ENCODE assay signal across 22 mouse cellular contexts in genomic region chr7:122406625-122407024, GRCm38 (mm10).
A peak's percentile ranks its signal among the peaks of the same experiment; 100 is the strongest.
DNase-seq lines count a peak whose midpoint lies in the region; ATAC-seq and TF ChIP-seq lines count a peak whose summit lies in the region.
"Had no signal": no experiment of that assay in that cellular context is flagged by ENCODE, and none has a peak within 500 bp of the region (broad histone marks: within the 10 kb centered on the region; RNA-seq: fewer than 3 reads in every experiment).

No protein-coding gene starts in this region.

- no peaks in the 10 kb centered on the region for H3K9me3 ChIP-seq in hindbrain, embryonic 12.5 days (replicated peaks)
- H3K9me3 ChIP-seq in midbrain, embryonic 15.5 days: no peaks in the 10 kb centered on the region
- H3K9me3 ChIP-seq: embryonic facial prominence, embryonic 13.5 days; heart, embryonic 13.5 days; liver, embryonic 15.5 days; stomach, embryonic 15.5 days had no signal

- TF ChIP-seq POLR2A in cortical plate, adult 2 months (IDR thresholded peaks at IDR 0.05; ENCODE audit: extremely low read depth, insufficient read depth, low read length): no peak

- DNase-seq in left cerebral cortex, adult 9 months (ENCODE audit: low spot score in 2 of 2): peak; percentile 27 to 51
- no peak for DNase-seq in left cerebral cortex, postnatal 4 days
- DNase-seq in cerebellum, adult 11-12 months: no peak
- no peak for DNase-seq in spleen, adult 18-20 months
- DNase-seq: adrenal gland, postnatal 14 days; B cell, adult 2 months; cerebellum, adult 8-10 months; heart, adult 11 months; kidney, adult 18-20 months; kidney, postnatal 36 days; layer of hippocampus, postnatal 36 days; lung, postnatal 10 days; retina, postnatal 1 day had no signal

- 36% methylated on average over 13 of the region's 13 CpGs for WGBS in hindbrain, embryonic 12.5 days
- 27% methylated on average over 13 of the region's 13 CpGs for WGBS in midbrain, embryonic 15.5 days

- intact Hi-C loops in left cerebral cortex, postnatal 4 days (cut with DNase I): no loop called here

- ATAC-seq in hindbrain, embryonic 12.5 days (ENCODE audit: low FRiP score): peak; percentile 72
- peak; percentile 60 for ATAC-seq in midbrain, embryonic 15.5 days (replicated peaks)
- no peak for ATAC-seq in erythroid progenitor cell, adult 5-6 weeks (replicated peaks; ENCODE audit: low FRiP score, poor library complexity, severe bottlenecking)

- H3K9ac ChIP-seq in hindbrain, embryonic 12.5 days: no peak overlapping the region
- no peak overlapping the region for H3K9ac ChIP-seq in midbrain, embryonic 15.5 days
- H3K9ac ChIP-seq: embryonic facial prominence, embryonic 13.5 days; heart, embryonic 13.5 days; liver, embryonic 15.5 days; stomach, embryonic 15.5 days had no signal

- peak overlapping the region; percentile 5; the same call in 1 of the 2 replicates for H3K4me2 ChIP-seq in hindbrain, embryonic 12.5 days (replicated peaks)
- no peak overlapping the region; the same call in 1 of the 2 replicates for H3K4me2 ChIP-seq in midbrain, embryonic 15.5 days
- H3K4me2 ChIP-seq: embryonic facial prominence, embryonic 13.5 days; heart, embryonic 13.5 days; liver, embryonic 15.5 days; stomach, embryonic 15.5 days had no signal

- H3K36me3 ChIP-seq in hindbrain, embryonic 12.5 days: no peaks in the 10 kb centered on the region
- no peaks in the 10 kb centered on the region for H3K36me3 ChIP-seq in midbrain, embryonic 15.5 days (replicated peaks)
- H3K36me3 ChIP-seq: embryonic facial prominence, embryonic 13.5 days; heart, embryonic 13.5 days; liver, embryonic 15.5 days; stomach, embryonic 15.5 days had no signal

- TF ChIP-seq CTCF in cortical plate, adult 2 months (IDR thresholded peaks at IDR 0.05; ENCODE audit: extremely low read depth, insufficient read depth, low read length): no peak

- peak overlapping the region; percentile 20; the same call in 1 of the 2 replicates for H3K27ac ChIP-seq in cortical plate, adult 2 months (ENCODE audit: insufficient read depth, low read length)
- H3K27ac ChIP-seq in hindbrain, embryonic 12.5 days: no peak overlapping the region
- peak overlapping the region; percentile 68 for H3K27ac ChIP-seq in midbrain, embryonic 15.5 days
- H3K27ac ChIP-seq: embryonic facial prominence, embryonic 13.5 days; heart, embryonic 13.5 days; liver, embryonic 15.5 days; stomach, embryonic 15.5 days had no signal

- no peak overlapping the region for H3K4me3 ChIP-seq in cortical plate, adult 2 months (ENCODE audit: insufficient read depth, low read length)
- H3K4me3 ChIP-seq in hindbrain, embryonic 12.5 days: no peak overlapping the region
- no peak overlapping the region for H3K4me3 ChIP-seq in midbrain, embryonic 15.5 days
- H3K4me3 ChIP-seq: embryonic facial prominence, embryonic 13.5 days; heart, embryonic 13.5 days; liver, embryonic 15.5 days; megakaryocyte, embryonic 14.5 days; stomach, embryonic 15.5 days had no signal

- H3K27me3 ChIP-seq in hindbrain, embryonic 12.5 days: no peaks in the 10 kb centered on the region
- no peaks in the 10 kb centered on the region for H3K27me3 ChIP-seq in midbrain, embryonic 15.5 days (replicated peaks)
- H3K27me3 ChIP-seq: embryonic facial prominence, embryonic 13.5 days; heart, embryonic 13.5 days; liver, embryonic 15.5 days; stomach, embryonic 15.5 days had no signal

- H3K4me1 ChIP-seq in cortical plate, adult 2 months (ENCODE audit: control insufficient read depth, insufficient read depth, low read length): peaks cover 22% of the 10 kb centered on the region
- H3K4me1 ChIP-seq in hindbrain, embryonic 12.5 days: peaks cover 29% of the 10 kb centered on the region
- peaks cover 36% of the 10 kb centered on the region for H3K4me1 ChIP-seq in midbrain, embryonic 15.5 days

Comparison
In these comparisons a context has a peak if more than half of its experiments do, and no peak if none do; other contexts are left out.
1. DNase-seq: peak in left cerebral cortex, adult 9 months (2 of 2); none in left cerebral cortex, postnatal 4 days (single experiment), cerebellum, adult 11-12 months (single experiment) and spleen, adult 18-20 months (0 of 2).